Mouse (Mus musculus) MEL-GATA-1-ER (cell line): ENCODE measurements around the gene Tmprss9.
A peak's percentile ranks its signal among the peaks of the same experiment; 100 is the strongest.

Experiments
- DNase-seq: peaks from one replicate; pipeline ENCODE4 v3.0.0-alpha.2; 2012; ENCODE audit warnings: low read depth; ENCODE audit errors: extremely low read depth

The Tmprss9 gene

DNA sequence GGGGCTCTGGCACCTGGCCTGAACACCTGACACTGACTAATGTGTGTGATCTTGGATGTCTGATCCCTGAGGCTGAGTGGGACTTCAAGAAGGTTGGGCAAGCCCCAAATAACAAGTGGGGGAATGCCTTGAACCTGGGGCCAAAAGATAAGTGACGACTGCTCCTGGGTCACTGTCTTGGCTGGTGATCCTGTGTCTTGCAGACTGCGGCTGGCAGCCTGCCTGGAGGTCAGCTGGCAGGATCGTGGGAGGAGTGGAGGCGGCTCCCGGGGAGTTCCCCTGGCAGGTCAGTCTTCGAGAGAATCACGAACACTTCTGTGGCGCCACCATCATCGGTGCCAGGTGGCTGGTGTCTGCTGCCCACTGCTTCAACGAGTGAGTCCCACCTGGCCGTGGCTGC, 15.5 kb downstream of the Tmprss9 start:
- no peak for DNase-seq

DNA sequence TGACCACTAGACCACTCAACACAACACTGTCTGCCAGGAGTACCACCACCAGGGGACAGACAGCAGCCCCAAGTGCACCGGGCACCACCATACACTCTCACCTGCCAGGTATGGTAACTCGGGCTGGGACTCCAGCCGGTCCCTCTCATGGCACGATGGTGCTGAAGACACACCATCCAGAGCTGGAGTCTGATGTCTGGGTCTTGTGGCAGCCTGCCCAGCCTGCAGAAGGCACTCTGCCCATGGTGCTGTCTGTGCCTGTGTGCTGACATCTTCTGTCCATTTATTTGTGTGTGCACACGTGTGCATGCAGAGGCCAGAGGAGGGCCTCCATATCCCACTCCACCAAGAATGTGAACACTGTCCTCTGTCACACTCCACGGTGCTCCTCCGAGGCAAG, 23.5 kb downstream of the Tmprss9 start:
- DNase-seq: no peak

DNA sequence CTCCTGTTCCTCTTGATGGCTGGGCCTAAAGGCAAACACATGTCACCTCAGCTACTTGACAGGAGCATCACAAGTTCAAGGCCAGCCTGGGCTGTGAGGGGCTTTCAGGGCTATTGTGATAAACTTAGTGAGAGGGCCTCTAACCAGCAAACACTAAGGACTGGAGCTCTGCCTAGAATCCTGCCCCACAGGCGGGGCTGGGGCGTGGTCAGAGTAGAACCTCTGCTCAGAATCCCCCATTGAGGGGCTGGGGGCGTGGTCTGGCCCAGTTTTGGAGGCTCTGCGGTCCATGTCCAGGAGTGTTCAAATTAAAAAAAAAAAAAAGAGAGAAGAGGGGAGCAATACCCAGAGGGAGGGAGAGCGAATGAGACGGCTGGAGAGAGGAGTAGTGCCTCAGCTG, 24.0 kb downstream of the Tmprss9 start:
- no peak for DNase-seq

DNA sequence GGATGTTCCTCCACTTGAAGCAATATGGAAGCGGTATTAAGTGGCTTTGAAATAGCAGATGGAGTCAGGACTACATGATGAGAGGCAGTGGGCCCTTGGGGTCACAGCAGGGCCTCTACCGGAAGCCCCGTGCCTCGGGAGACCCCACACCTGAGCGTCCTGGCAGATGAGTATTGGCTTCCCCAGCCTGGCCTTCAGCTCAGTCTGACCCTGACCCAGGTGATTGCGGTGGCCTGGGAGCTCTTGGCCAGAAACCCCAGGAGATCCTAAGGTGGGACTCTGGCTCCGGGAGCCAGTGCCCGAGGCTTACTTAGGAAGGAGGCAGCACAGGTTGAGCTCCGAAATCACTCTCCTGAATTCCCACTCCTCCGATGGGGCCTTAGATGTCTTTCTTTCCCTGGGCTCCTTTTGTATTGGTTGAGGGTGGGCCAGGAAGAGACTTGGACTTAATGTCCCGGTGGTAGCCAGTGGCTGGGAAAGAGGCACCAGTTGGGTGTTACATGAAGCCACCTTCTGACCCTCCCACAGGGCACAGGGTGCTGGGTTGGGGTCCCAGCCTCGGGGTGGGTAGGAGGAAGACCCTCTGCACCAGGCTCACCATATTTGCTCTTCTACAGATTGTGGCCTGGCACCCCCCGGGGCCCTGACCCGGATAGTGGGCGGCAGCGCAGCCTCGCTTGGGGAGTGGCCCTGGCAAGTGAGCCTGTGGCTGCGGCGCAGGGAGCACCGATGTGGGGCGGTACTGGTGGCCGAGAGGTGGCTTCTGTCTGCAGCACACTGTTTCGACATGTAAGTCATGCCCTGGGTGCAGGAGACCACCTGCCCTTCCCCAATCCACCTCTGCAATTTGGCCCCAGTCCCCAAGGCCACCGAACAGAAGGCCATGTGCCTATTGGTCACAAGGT, 25.2 kb downstream of the Tmprss9 start:
- no peak for DNase-seq

DNA sequence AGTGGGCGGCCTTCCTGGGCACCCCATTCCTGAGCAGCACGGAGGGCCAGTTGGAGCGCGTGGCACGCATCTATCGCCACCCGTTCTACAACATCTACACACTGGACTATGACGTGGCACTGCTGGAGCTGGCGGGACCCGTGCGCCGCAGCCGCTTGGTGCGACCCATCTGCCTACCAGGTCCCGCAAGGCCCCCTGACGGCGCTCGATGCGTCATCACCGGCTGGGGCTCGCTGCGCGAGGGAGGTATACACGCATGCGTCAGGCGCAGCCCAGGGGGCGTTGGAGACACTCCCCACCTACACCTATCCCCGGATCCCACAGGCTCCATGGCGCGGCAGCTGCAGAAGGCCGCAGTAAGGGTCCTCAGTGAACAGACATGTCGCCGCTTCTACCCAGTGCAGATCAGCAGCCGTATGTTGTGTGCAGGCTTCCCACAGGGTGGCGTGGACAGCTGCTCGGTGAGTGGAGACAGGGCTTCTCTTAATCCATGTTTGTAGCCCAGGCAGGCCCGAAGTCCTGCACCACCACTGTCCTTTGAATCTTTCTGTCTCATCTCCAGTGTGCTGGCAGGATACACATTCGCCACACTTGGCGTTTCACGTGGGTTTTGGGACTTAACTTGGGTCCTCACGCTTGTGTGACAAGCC, 26.3 kb downstream of the Tmprss9 start:
- no peak for DNase-seq

DNA sequence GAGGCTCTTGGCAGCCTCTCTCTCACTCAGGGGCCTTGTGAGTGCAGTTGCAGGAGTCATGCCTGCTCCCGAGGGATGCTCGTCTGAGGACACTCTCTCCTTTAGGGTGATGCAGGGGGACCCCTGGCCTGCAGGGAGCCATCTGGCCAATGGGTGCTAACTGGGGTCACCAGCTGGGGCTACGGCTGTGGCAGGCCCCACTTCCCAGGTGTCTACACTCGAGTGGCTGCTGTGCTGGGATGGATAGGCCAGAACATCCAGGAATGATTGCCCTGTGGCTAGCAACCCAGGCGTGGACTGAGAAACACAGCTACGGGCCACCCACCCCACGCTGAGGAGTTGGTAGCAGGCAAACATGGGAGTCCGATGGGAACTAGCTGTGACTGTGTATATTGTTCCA, 27.4 kb downstream of the Tmprss9 start:
- no peak for DNase-seq

DNA sequence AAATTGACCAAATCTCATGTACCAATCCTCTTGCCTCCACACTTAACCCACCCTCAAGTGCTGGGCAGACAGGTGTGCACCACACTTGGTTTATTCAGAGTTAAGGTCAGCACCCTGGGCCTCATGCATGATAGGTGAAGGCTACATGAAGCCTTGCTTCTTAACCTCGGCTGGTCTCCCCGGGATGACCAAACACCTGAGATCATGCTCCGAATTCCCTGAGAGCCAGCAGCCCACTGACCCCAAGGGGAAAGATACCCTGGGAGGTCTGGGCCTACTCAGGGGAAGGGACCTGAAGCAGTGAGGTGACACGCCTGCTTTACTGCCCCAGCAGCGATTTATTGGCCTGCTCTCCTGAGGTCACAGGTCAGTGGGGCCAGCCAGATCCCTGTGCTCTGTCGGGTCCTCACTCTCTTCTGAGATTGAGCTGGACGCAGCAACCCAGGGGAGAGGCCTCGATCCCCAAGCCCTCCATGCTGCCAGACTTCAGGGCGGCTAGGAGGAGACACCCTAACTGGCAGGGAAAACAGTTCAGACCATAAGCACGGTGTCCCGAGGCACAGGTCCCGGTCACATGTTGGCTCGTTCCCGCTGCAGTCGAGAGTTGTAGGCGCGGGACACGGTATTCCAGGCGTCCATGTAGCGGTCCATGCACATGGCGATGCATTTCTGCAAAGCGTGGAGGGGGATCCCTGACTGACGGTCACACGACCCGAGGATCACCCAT, 28.1 kb downstream of the Tmprss9 start:
- DNase-seq: no peak

DNA sequence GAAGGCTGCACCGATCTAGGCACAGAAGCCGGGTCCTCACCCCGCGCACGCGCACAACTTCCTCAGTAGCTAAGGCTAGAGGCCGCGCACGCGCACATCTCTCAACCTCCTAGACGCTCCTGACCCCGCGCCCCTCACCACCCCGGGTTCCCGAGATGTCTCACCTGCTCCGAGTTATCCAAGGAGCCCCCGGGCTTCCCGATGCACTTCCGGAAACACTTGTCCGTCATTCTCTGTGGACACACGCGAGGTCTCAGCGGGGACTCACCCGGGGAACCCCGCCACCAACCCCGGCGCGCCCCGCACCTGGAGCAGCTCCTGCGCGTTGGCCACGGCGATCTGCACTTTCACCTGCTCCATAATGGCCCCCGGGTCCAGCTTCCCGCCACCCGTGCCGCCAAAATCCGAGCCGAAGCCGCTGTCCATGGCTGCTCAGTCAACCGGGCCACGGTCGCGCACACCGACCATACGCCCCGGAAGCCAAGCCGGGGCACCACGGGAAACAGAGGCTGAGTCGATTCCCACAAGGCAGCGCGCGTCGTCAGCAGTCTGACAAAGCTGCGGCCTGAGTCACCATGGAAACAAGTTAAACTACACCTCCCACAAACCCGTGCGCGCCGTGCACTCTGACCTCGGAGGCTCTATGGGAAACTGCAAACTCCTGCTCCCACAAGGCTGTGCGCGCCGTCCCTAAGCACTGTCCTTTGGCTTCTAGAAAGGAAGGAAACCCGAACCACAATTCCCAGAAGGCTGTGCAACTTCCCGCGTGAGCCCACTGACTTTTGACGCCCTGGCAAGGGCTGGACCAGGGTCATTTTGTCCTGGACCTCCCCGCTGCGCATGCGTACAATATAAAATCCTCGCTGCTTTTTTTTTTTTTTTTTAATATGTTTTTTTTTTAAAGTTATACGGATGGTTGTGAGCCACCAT, 28.9 kb downstream of the Tmprss9 start, which contains the start of gene Timm13:
Gene Timm13, minus strand, starts transcription at position 652 of the 930 bp plus-strand sequence.
- peak; percentile 99 for DNase-seq

DNA sequence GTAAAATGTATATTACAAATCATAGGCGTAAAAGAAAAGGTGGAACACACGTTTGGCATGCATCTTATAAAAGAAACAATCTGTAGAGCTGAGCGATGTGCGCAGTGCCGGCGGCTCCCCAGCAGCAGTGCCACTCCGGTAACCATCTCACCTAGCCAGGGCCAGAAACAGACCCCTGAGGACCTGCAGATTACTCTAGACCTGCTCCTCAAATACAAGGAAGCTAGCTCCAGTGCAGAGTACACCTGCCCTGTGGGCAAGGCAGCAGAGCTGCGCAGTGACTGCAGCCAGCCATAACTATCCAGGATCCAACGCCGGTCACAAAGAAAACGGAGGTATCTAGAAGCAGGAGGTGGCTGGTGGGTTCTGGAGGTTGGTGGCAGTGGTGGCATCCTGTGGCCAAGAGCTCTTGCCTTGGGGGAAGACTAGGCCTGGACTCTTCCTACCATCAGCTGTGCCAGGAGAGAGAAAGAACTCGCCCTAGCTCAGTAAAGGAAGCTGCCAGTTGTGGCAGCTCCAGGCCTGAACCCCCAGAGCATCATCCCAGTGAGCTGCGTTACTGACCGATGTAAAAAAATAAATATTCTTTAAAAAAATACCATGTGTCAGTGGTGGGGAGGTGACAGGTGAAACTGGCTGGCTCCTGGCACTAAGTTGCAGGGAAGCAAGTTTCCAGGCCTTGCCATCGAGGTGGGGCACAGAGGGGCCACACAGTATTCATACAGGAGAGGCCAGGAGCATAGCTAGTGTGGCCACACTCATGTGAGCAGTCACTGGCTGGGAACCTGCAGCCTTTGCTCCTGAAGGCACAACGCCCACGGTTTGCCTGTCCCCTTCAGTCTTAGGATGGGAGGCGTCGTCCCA, 30.0 kb downstream of the Tmprss9 start:
- no peak for DNase-seq

DNA sequence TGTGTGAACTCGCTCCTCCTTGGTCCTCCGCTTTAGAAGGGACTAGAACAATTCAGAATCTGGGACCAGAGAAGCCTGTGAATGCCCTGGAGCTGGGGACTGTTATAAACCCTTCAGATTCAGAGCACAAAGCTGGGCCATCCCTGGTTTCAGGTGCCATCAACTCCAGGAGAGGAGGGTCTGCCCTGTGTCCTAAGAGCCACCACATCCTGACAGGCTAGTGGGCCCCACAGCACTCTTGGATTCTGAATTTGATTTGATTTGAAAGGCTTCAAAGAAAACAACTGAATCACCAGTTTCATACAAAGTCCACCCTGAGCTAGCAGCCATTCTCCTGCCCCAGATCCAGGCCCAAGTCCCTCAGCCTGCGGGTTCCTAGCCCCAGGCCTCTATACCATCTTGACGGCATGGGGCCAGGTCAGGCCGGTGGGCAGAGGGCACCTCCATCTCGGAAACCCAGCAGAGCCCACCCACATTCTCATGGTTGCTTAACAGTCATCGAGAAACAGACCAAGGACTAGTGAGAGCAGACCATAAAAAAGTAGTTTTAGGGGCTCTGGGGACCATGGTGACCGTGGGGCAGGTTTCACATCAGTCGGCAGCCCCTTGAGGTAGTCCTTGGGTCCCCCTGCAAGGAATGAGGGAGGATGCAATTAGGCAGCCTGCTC, 30.8 kb downstream of the Tmprss9 start:
- no peak for DNase-seq

DNA sequence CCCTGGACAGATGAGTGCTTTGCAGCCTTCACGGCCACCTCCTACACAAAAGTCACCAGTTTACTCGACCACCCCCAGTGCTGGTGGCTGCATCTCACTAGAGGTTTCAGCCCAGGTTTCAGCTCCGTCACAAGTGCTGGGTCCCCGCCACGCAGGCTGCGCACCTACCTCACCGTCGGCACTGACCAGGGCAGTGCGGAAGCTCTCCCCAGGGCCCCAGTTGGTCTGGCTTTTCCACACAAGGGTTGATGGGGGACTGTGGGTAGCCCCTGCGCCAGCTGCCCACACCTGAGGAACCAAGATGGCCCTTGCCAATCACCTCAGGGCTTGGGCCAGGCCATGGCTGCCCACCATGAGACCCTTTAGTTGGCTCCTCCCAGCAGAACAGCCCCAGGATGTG, 31.6 kb downstream of the Tmprss9 start:
- no peak for DNase-seq

DNA sequence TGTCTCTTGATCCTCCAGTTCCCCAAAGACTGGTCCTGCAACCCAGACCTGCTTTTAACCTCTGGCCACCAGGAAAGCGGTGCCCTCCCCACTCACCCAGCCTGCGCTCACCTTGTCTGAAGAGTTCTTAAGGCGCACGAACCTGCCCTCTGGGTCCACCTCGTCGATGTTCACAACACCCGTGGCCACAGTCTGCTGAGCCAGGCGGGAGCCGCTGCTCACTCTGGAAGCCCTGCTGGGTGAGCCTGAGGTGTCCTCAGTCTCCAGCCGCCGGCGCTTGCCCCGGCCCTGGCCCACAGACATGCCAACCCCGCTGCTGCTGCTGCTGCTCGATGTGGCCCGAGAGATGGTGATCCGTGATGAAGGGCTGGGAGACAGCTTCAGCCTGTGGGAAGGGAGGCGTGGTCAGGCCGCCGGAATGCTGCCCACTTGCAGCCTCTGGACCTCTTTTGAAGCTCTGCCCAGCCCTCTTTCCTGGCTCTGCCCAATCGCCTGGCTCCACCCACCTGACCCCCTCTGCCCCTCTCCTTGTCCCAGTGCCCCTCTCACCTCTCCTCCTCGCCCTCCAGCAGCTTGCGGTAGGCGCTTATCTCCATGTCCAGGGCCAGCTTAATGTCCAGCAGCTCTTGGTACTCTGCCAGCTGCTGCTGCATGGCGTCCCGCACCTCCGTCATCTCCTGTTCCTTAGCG, 32.5 kb downstream of the Tmprss9 start:
- DNase-seq: no peak

DNA sequence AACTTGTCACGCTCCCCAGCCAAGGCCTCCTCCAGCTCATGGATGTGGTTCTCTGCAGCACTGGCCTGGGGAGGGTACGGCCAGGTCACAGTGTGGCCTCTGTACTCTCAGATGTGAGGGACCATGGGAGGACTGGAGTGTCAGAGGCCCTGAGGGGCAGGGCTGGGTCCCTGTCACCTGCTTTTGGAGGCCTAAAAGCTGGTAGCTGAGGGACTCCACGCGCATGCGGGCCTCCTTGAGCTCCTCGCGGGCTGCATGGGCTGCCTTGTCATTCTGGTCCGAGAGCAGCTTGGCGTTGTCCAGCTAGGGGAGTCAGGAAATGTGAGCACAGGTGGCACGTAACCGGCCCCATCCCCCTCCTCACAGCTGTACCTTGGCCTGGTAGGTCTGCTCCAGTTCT, 33.1 kb downstream of the Tmprss9 start:
- DNase-seq: no peak

DNA sequence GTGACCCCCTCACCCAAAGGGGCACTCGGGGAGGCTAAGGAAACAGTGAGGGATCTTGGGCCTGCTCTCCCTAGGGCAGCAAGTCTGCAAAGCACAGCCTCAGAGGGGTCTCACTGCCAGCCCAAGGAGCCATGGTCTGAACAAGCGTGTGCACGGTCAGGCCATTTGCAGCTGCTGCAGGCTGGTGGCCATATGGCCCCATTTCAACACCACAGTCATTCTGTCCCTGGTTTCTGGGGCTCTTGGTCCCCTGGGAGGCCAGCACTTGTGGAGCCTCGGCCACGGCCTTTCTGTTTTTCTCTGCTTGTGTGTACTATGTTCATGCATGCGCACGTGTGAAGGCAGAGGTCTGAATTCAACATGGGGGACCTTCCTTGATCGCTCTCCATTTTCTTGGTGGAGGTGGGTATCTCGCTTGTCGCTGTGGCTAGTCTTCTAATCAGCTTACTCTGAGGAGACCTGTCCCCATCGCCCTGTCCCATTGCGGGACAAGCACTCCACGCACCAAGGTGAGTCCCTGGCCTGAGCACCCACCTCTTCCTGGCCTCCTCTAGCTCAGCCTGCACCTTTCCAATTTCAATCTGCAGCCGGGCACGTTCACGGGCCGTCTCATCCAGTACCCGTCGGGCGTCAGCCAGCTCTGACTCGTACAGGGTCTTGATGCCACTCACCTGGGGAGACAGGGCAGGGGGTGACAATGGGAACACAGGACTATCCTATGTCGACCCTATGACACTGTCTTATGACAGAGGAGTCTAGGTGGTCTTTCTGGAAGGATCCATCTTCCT, 37.9 kb downstream of the Tmprss9 start:
- DNase-seq: no peak

DNA sequence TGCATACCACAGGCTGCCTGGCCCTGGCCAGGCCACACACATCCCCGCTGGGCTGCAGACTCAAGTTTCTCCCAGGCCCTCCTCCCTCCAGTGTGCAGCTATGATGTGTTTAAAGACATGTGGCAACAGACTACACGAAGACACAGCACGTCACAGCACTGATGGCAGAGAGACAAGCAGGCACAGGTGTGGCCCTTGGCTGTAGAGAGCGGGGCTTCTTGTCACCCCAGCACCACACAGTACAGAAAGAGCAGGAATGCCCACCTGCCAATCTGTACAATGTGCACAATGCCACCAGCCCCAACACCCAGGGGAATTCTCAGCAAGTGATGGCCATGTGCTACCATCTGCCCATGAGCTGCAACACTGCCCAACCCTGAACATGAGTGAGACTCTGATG, 39.7 kb downstream of the Tmprss9 start:
- DNase-seq: no peak

DNA sequence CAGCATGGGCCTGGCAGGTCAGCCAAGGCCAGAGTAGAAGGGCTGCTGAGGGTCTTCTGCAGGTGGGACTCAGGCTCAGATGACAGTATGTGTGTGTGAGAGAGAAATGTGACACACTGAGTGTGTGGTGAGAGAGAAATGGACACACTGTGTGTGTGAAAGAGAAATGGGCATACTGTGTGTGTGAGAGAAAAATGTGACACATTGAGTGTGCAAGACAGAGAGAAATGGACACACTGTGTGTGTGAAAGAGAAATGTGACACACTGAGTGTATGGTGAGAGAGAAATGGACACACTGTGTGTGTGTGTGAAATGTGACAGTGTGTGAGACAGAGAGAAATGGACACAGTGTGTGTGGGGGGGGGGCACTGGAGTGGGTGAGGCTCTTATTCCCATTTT, 40.2 kb downstream of the Tmprss9 start:
- no peak for DNase-seq

DNA sequence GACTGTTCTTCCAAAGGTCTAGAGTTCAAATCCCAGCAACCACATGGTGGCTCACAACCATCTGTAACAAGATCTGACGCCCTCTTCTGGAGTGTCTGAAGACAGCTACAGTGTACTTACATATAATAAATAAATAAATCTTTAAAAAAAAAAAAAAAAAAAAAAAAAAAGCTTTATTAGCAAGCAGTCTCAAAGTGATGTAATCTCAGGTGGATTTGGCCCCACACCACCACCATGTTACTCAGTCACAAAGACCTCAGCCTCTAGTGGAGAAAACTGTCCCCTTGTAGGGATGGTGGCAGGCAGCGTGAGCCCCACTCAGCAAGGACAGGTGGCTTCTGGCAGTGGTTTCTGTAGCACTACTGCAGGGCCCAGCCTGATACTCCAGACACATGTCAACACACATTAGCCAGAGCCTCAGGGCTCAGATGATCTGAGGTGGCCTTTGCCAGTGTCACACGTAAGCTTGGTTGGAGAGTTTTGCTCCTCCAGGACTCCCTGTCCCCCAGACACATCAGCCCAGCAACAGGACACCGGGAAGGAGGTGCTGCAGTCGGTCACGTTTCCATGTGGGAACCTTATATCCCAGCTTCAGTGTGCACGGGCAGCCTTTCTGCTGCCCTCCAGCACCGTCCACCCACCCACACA, 41.8 kb downstream of the Tmprss9 start:
- no peak for DNase-seq

DNA sequence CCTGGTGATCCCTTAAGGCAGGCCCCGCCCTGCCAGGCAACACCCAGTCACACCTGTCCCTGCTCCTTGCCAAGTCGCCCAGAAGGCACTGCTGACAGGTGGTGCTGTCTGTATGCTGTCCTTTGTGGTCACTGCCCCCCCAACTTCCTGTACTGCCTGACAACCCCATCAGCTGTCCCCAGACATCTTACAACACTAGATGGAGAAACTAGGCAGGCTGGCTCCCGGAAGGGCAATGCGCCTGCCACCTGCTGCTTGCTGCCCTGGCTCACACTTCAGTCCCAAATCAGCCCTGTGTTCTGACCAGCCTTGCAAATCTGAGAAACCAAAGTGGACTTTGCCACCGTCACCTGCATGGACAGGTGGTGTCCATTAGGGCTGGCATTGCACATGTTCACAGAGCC, 42.6 kb downstream of the Tmprss9 start:
- DNase-seq: no peak
